In the genomic region with DNA sequence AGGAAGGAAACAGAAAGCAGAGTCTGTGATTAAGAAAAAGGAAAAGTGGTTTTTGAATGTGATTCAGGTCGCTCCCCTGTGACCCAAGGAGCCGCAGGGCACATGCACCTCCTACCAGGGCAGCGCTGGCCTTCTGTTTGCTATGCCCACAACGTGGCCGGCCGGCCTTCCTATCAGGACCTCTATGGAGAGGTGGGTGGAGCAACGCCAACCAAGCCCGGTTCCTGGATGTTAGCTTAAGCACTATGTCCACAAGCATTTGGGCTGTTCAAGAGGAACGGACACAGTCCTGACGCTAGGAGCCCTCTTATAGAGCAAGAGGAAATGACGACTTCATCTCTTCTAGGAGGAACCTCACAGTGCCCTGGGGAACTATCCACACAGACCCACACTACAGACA, we compare ENCODE assay signal across 8 mouse cellular contexts.
DNase-seq lines count a peak whose midpoint lies in the region; ATAC-seq and TF ChIP-seq lines count a peak whose summit lies in the region.
"Had no signal": no experiment of that assay in that cellular context is flagged by ENCODE, and none has a peak within 500 bp of the region (broad histone marks: within the 10 kb centered on the region; RNA-seq: fewer than 3 reads in every experiment).

No protein-coding gene starts in this region.

- H3K9me3 ChIP-seq in lung, postnatal 0 days (ENCODE audit: low read length): no peaks in the 10 kb centered on the region
- H3K9me3 ChIP-seq: neural tube, embryonic 13.5 days had no signal

- peak; percentile 42; the same call in 1 of the 2 replicates for TF ChIP-seq EP300 in lung, postnatal 0 days (IDR thresholded peaks at IDR 0.05)

- no peak overlapping the region for H3K4me3 ChIP-seq in kidney, adult 2 months (ENCODE audit: insufficient read depth, low read depth, low read length)
- H3K4me3 ChIP-seq in lung, postnatal 0 days (ENCODE audit: low read depth, low read length): peak overlapping the region; percentile 8
- H3K4me3 ChIP-seq: neural tube, embryonic 13.5 days had no signal

- peak; percentile 14 for DNase-seq in embryo, embryonic 10.5 days (ENCODE audit: low spot score)
- peak; percentile 40 for DNase-seq in kidney, adult 2 months
- DNase-seq in lung, postnatal 0 days (ENCODE audit: low spot score): peak; percentile 94
- no peak for DNase-seq in adipocyte (ENCODE audit: low spot score)
- no peak for DNase-seq in layer of hippocampus, adult 11-12 months (ENCODE audit: low spot score)
- no peak for DNase-seq in c-Kit-positive CD71-positive TER-119-positive erythroid progenitor cells, embryonic 14.5 days (ENCODE audit: low spot score)

- no peaks in the 10 kb centered on the region for H3K4me1 ChIP-seq in kidney, adult 2 months (ENCODE audit: control insufficient read depth, insufficient read depth, low read length)
- H3K4me1 ChIP-seq in lung, postnatal 0 days (ENCODE audit: insufficient read depth, low read depth, low read length): peaks cover 9% of the 10 kb centered on the region

- no peak overlapping the region for H3K9ac ChIP-seq in lung, postnatal 0 days (replicated peaks; ENCODE audit: low read depth)
- H3K9ac ChIP-seq: neural tube, embryonic 13.5 days had no signal

- peak; percentile 38 for ATAC-seq in granulocyte monocyte progenitor cell, adult 5-6 weeks (replicated peaks; ENCODE audit: poor library complexity, severe bottlenecking)
- peak; percentile 96 for ATAC-seq in lung, postnatal 0 days

- no peak overlapping the region for H3K27ac ChIP-seq in kidney, adult 2 months (ENCODE audit: insufficient read depth, low read depth, low read length)
- peak overlapping the region; percentile 85 for H3K27ac ChIP-seq in lung, postnatal 0 days (ENCODE audit: low read length)
- H3K27ac ChIP-seq: neural tube, embryonic 13.5 days had no signal

- H3K4me2 ChIP-seq in lung, postnatal 0 days (replicated peaks; ENCODE audit: low read depth, low read length): peak overlapping the region; percentile 48
- H3K4me2 ChIP-seq: neural tube, embryonic 13.5 days had no signal

- no peak for TF ChIP-seq POLR2A in kidney, adult 2 months (IDR thresholded peaks at IDR 0.05; ENCODE audit: low read depth, low read length)

- 35% methylated on average over 11 of the region's 11 CpGs for WGBS in kidney, adult 2 months
- WGBS in lung, postnatal 0 days: 33% methylated on average over 11 of the region's 11 CpGs

- H3K27me3 ChIP-seq in kidney, adult 2 months (replicated peaks; ENCODE audit: control insufficient read depth, insufficient read depth, low read length): no peaks in the 10 kb centered on the region
- no peaks in the 10 kb centered on the region for H3K27me3 ChIP-seq in lung, postnatal 0 days (replicated peaks; ENCODE audit: insufficient read depth, low read length)
- H3K27me3 ChIP-seq: neural tube, embryonic 13.5 days had no signal

- no peak for TF ChIP-seq CTCF in kidney, adult 2 months (conservative IDR thresholded peaks at IDR 0.05; ENCODE audit: insufficient read depth, insufficient read length, low read depth, low read length)
- TF ChIP-seq CTCF in lung, postnatal 0 days (IDR thresholded peaks at IDR 0.05): peak; percentile 41

- no peaks in the 10 kb centered on the region for H3K36me3 ChIP-seq in kidney, adult 2 months (ENCODE audit: control insufficient read depth, insufficient read depth, low read length)
- no peaks in the 10 kb centered on the region for H3K36me3 ChIP-seq in lung, postnatal 0 days (ENCODE audit: insufficient read depth, low read length)
- H3K36me3 ChIP-seq: neural tube, embryonic 13.5 days had no signal

Comparison
In these comparisons a context has a peak if more than half of its experiments do, and no peak if none do; other contexts are left out.
1. DNase-seq: peak in embryo, embryonic 10.5 days (single experiment), kidney, adult 2 months (single experiment) and lung, postnatal 0 days (single experiment); none in adipocyte (single experiment), layer of hippocampus, adult 11-12 months (single experiment) and c-Kit-positive CD71-positive TER-119-positive erythroid progenitor cells, embryonic 14.5 days (single experiment).